Mouse (Mus musculus) naive thymus-derived CD4-positive, alpha-beta T cell, adult 2 months (primary cell): ENCODE results near the gene Nr1h4.

ENCODE experiments used
- DNase-seq: peaks from one replicate; pipeline ENCODE4 v3.0.0-alpha.2; 2011; ENCODE audit warnings: low read depth

Gene Nr1h4

DNA sequence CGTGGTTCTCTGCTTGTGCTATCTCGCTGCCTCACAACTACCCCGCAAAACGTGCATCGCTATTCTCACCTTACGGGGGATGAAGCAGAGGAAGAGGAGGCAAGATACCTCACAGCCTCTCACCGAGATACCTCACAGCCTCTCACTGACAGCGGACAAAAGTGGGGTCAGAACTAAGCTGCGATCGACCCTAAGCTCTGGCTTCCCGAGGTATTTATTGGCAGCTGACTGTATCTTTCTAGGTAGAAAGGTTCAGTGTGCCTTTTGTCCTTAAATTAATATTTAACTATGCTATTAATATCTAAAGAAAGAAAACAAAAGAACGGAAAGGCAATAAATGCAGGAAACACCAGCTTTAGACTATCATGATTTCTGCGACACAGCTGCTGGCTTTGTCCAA is 100.6 kb downstream of the Nr1h4 start:
- DNase-seq: no peak

DNA sequence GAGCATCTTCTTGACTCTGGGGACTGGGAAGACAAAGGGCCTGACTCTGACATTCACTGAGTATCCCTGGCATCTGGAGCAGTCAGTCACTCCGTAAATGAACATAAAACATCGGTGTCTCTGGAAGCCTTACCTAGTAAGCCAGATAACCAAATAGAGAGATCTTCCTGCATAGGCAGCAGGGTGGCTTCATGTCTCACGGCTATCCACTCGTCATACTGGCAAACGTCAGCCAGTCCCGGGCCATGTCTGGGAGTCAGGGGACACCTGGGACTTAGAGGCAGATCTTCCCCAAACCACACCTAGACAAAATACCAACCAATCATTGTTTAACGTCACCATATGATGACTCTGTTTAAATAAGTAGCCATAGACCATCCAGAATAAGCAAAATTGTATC is 102.6 kb downstream of the Nr1h4 start:
- no peak for DNase-seq

DNA sequence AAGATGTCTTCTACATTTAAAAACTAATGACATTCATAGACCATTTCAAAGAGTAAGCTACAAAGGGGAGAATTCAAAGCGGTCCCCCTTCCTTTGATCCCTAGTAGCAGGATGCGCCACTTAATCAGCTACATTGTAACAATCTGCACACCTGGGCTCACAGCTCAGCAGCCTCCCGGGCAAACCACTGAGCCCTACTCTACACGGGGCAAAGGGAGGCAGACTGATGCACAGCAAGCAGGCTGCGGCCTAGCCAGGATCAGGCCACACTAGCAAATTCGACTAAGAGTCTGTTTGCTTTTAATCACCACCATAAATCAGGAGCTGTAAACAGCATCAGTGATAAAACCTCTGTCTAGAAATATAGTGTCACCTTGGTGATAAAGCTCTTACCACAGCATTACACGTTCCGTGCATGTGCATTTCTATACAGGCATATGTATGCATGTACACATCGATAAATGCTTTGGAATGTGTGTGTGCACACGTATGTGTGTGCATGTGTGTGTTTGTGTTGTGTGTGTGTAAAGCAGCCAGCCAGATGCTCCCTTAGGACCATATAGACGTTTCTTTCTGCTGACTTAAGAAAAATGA is 108.5 kb downstream of the Nr1h4 start:
- DNase-seq: no peak

DNA sequence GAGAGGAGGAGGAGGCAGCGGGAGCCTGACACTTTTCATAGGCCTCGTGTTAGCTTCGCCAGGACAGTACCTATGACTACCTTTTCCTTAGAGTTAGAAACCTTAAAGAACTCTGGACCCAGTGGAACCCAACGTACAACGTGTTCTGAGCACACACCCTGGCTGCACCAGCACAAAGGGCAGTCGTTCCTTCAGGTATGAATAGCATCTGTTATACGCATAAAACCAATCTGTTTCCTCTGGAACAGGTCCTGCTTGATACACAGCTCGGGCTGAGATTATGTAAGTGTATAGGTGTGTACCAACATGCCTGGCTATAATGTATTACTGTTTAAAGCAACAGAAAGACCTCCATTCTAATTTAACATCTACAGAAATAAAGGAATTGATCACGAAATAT is 109.2 kb downstream of the Nr1h4 start:
- DNase-seq: no peak

DNA sequence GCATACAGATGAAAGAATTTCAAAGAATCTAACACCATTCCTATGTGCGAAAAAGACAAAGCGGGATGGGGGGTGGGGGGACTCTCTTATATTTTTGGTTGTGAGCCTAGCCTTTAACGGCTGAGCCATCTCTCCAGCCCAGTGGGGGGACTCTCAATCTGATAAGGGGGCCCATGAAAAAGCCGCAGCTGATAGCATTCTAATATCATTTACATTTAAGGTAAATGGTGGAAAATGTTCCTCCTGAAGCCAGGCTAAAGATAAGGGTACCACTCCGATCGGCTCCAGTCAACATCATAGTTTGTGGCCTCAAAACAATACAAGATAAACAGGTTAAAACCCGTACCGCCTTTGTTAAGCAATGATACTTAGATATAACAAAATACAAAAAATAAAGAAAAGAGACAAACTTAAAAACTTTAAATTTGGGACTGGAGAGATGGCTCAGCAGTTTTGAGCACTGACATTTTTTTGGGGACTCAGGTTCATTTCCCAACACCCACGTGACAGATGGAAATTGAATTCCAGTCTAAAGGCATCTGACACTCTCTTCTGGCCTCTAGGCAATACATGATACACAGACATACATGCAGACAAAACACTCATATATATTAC is 110.1 kb downstream of the Nr1h4 start:
- DNase-seq: no peak

DNA sequence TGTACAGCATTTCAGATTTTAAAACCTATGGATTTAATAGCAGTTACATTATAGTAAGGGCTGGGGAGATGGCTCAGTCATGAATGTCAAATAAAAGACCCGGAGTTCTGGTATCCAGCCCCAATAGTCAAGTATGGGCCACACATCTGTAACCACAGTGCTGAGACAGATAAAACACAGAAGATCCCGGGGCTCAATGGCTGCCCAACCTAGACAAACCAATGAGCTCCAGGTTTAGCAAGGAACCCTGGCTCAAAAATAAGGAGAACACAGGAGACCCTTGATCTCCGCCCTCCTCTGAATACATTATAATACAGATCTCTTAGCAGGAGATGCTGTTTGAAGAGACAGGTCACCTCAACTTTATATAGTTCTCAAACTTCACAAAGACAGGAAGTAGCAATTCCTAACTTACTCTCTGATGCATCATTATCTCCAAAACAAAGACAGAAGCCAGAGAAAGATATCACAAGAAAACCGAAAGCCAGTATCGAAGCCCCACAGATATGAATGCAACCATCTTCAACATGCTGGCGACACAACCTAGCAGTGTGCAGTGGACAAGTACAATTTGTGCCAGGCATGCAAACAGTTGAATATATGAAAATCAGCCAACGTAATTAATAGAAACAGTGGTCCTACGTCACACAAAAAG is 110.8 kb downstream of the Nr1h4 start:
- no peak for DNase-seq

DNA sequence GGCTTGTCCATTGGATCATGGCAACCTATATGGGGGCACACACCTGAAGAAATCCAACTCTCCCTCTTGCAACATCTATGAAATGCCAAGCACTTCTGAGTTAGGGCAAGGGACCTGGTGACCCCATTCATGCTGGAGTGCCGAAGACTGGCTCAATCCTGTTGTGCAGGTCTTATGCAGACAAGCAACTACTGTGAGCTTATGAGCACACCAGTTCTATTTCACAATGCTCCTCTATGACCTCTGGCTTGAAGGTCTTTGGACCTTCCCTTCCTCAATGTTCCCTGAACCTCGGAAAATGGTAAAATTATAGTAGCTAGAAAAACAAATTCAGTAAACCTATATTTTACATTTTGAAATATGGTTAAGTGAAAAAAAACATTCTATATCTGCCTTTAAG is 115.4 kb downstream of the Nr1h4 start:
- no peak for DNase-seq

DNA sequence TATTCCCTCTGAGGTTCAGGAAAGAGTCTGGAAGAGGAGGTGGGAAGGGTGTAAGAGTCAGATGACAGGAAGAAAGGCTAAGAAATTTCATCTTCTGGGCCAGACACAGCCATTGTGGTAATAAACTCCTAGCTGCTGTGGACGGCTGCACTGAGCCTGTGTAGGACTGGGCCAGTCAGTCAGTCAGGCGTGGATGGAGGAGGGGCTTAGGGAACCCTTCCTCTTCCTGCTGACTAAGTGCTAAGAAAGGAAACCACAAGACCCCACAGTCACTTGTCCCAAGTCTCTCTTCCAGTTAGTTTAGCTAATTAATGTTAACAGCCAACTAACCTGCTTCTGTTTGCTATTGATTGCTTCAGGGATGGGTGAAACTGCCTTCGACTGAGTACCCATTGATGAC is 117.9 kb downstream of the Nr1h4 start:
- DNase-seq: no peak

DNA sequence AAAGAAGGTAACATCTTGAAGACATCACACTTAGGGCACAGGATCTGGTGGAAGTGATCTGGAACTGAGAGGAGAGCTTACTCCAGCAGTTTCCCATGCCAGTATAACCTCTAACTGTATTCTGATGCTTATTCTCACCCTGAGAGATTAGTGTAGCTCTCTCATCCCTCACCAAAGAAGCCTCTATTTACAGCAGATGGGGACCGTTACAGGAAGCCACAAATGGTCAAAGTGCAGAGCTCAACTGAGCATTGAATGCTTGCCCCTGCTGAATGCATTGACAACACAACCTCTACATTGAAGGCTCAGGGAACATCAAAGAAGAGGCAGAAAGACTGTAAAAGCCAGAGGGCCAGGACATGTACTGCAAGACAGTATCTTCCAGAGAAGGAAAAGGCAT is 125.8 kb downstream of the Nr1h4 start:
- DNase-seq: no peak

DNA sequence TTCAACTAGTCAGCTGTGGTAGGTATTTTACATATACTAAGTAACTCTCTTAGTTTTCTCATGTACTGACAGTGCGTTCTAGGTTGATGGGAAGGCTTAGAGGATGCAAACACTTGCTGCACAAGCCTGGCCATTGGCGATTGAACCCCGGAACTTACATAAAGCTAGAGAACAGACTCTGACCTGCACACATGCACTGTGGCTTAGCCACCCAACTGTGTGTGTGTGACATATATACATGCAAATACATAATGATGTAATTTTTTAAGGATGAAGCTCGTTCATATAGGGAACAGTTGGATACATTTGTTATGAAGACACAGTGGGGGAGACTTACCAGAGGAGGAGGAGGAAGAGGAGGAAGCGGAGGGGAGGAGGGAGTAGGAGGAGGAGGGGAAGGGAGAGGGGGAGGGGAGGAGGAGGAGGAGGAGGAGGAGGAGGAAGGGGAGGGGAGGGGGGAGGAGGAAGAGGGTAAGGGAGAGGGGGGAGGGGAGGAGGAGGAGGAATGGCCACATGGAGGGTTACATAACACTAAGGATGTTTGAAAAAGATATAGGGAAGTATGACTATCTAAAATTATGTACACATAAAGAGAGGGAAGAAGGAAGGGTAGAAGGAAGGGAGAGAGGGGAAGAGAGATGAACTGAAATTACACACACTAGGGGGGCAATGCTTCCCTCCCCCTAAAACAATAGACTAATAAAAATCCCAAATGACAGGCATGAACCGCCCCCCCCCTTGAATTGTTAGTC is 126.5 kb downstream of the Nr1h4 start:
- no peak for DNase-seq

DNA sequence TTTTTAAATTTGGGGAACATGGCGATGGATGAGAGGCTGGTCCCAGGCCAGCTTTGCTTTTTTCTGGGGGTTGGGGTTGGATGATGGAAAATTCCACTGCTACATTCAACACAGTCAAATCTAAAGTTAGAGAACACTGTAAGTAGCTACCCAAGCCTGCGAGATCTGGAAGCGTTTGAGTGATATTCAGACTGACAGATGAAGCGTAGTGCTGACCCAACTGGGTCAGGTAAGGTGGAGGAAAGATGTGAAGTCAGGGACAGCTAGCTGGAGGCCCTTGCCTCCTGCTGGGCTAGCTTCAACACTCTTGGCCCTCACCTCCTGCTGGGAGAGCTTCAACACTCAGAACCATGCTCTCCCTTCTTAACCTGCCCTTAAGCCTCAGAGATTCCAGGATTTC is 128.4 kb downstream of the Nr1h4 start:
- DNase-seq: no peak
